Mouse (Mus musculus) left cerebral cortex, postnatal 10 days (tissue): ENCODE data around the gene Agap1. TPM values are rescaled to one million over a fixed set of nuclear protein-coding genes. Genes with fewer than 3 reads are reported as not detected.

ENCODE experiments used
- DNase-seq, 2 experiments: peaks; one replicate each; pipeline ENCODE4 v3.0.0; 2021 to 2022; ENCODE audit warnings: low spot score in 2 of 2, mixed read lengths in 1 of 2; ENCODE audit errors: extremely low spot score in 1 of 2
- intact Hi-C: fragments of 180-260 bp; cut with DNase I; formaldehyde crosslinking; loops from one replicate; pipeline ENCODE4 v1.15.1; 2025
- total RNA-seq, 2 experiments: library from RNA; stranded (reverse); gene quantifications; 2 replicates each; pipeline ENCODE4 v1.2.3; 2021

Gene Agap1
- total RNA-seq, 2 experiments from 2014 or later = 300 to 303 TPM

GRCm38 (mm10) chr1:89880193-89880592, 425.6 kb downstream of the Agap1 start:
- intact Hi-C loops = no loop called here
- no peak for DNase-seq

- DNase-seq = no peak
- intact Hi-C loops = no loop called here
Measured at GRCm38 (mm10) chr1:89880834-89881233, 426.2 kb downstream of the Agap1 start.

- no peak for DNase-seq
- intact Hi-C loops = no loop called here
Measured at GRCm38 (mm10) chr1:89884335-89884734, 429.7 kb downstream of the Agap1 start.

GRCm38 (mm10) chr1:89885696-89886095, 431.1 kb downstream of the Agap1 start:
- DNase-seq = no peak
- intact Hi-C loops = no loop called here

GRCm38 (mm10) chr1:89891400-89891799, 436.8 kb downstream of the Agap1 start:
- intact Hi-C loops = no loop called here
- DNase-seq = no peak

GRCm38 (mm10) chr1:89892281-89892680, 437.7 kb downstream of the Agap1 start:
- intact Hi-C loops = no loop called here
- DNase-seq = no peak

GRCm38 (mm10) chr1:89895801-89896200, 441.2 kb downstream of the Agap1 start:
- intact Hi-C loops = no loop called here
- DNase-seq = no peak

GRCm38 (mm10) chr1:89899036-89899435, 444.4 kb downstream of the Agap1 start:
- no peak for DNase-seq
- intact Hi-C loops = no loop called here

- intact Hi-C loops = no loop called here
- DNase-seq = no peak
Measured at GRCm38 (mm10) chr1:89899761-89900445, 445.3 kb downstream of the Agap1 start.

GRCm38 (mm10) chr1:89901381-89901780, 446.8 kb downstream of the Agap1 start:
- no peak for DNase-seq
- intact Hi-C loops = no loop called here

GRCm38 (mm10) chr1:89902236-89902635, 447.6 kb downstream of the Agap1 start:
- no peak for DNase-seq
- intact Hi-C loops = no loop called here

GRCm38 (mm10) chr1:89902641-89903040, 448.0 kb downstream of the Agap1 start:
- intact Hi-C loops = no loop called here
- DNase-seq = no peak

GRCm38 (mm10) chr1:89909796-89910195, 455.2 kb downstream of the Agap1 start:
- DNase-seq = no peak
- intact Hi-C loops = no loop called here

GRCm38 (mm10) chr1:89912392-89912791, 457.8 kb downstream of the Agap1 start:
- intact Hi-C loops = no loop called here

GRCm38 (mm10) chr1:89913611-89914010, 459.0 kb downstream of the Agap1 start:
- DNase-seq = no peak
- intact Hi-C loops = no loop called here

More at GRCm38 (mm10) chr1:89912392-89912791, 457.8 kb downstream of the Agap1 start:
- no peak for DNase-seq

GRCm38 (mm10) chr1:89918111-89918510, 463.5 kb downstream of the Agap1 start:
- DNase-seq = no peak

GRCm38 (mm10) chr1:89919206-89919605, 464.6 kb downstream of the Agap1 start:
- intact Hi-C loops = no loop called here
- DNase-seq = no peak

More at GRCm38 (mm10) chr1:89918111-89918510, 463.5 kb downstream of the Agap1 start:
- intact Hi-C loops = no loop called here

GRCm38 (mm10) chr1:89921806-89922205, 467.2 kb downstream of the Agap1 start:
- DNase-seq = no peak
- intact Hi-C loops = no loop called here

GRCm38 (mm10) chr1:89922282-89922681, 467.7 kb downstream of the Agap1 start:
- intact Hi-C loops = no loop called here
- DNase-seq = no peak

GRCm38 (mm10) chr1:89922883-89923641, 468.5 kb downstream of the Agap1 start:
- DNase-seq = no peak
- intact Hi-C loops = no loop called here
